Mouse (Mus musculus) heart, postnatal 0 days (tissue): ENCODE measurements around the gene 4930402H24Rik. TPM values are rescaled to one million over a fixed set of nuclear protein-coding genes. Genes with fewer than 3 reads are reported as not detected.

ENCODE experiments used
- ATAC-seq: fragments of 200-750 bp; cut with Nextera tagmentation; 2 replicates; pipeline ENCODE4 v1.8.0; 2017; ENCODE audit warnings: low read depth, moderate number of reproducible peaks, moderate library complexity; ENCODE audit not compliant: insufficient read depth
- DNase-seq: peaks from one replicate; pipeline ENCODE4 v3.0.0-alpha.2; 2016; ENCODE audit warnings: low spot score
- H3K27ac ChIP-seq: fragments of 300-500 bp; sonication (generic); 2 replicates; pipeline ENCODE4 v1.5.1; 2014; ENCODE audit warnings: low read depth, mild to moderate bottlenecking
- H3K27me3 ChIP-seq: fragments of 300-500 bp; sonication (generic); 2 replicates; pipeline ENCODE4 v1.6.1; 2014; ENCODE audit warnings: low read length, mixed read lengths; ENCODE audit not compliant: control insufficient read depth, insufficient read depth
- H3K36me3 ChIP-seq: fragments of 300-500 bp; sonication (generic); replicated peaks from 2 replicates; pipeline ENCODE4 v1.6.1; 2014; ENCODE audit warnings: low read length, mixed read lengths; ENCODE audit not compliant: control insufficient read depth, insufficient read depth
- H3K4me1 ChIP-seq: fragments of 300-500 bp; sonication (generic); 2 replicates; pipeline ENCODE4 v1.6.1; 2014; ENCODE audit warnings: antibody characterized with exemption; ENCODE audit not compliant: control insufficient read depth, insufficient read depth
- H3K4me2 ChIP-seq: fragments of 300-500 bp; sonication (generic); 2 replicates; pipeline ENCODE4 v1.6.1; 2014; ENCODE audit warnings: low read depth, mild to moderate bottlenecking, low read length, moderate library complexity
- H3K4me3 ChIP-seq: fragments of 300-500 bp; sonication (generic); 2 replicates; pipeline ENCODE4 v1.5.1; 2014; ENCODE audit warnings: low read depth, low read length
- H3K9ac ChIP-seq: fragments of 300-500 bp; sonication (generic); replicated peaks from 2 replicates; pipeline ENCODE4 v1.6.1; 2014; ENCODE audit warnings: low read depth, low read length, mixed read lengths
- H3K9me3 ChIP-seq: fragments of 300-500 bp; sonication (generic); replicated peaks from 2 replicates; pipeline ENCODE4 v1.6.1; 2016; ENCODE audit warnings: low read length; ENCODE audit not compliant: control insufficient read depth
- CTCF ChIP-seq: IDR thresholded peaks from 2 replicates; pipeline ENCODE4 v1.5.1; 2016; ENCODE audit warnings: antibody characterized with exemption, control low read depth, low read depth
- EP300 ChIP-seq: IDR thresholded peaks from 2 replicates; pipeline ENCODE4 v1.6.1; 2016; ENCODE audit warnings: antibody characterized with exemption, low read depth
- WGBS: fragments of 180-500 bp; shearing (Covaris S2); extraction: QIAGEN DNeasy Blood & Tissue Kit; methylation state at CpG from one replicate; pipeline ENCODE4 v1.1.7; 2014; 5-methylcytosine and 5-hydroxymethylcytosine counted together
- polyA plus RNA-seq: library from polyadenylated mRNA; unstranded; fragments of >200 nt; fragmentation: Nextera tagmentation; extraction: Ambion mirVana; gene quantifications from 2 replicates; pipeline ENCODE4 v1.2.1, GENCODE M21; 2015
- total RNA-seq: library from RNA; depleted of rRNA; stranded (reverse); fragments of >200 nt; gene quantifications from 2 replicates; pipeline ENCODE4 v1.2.3, GENCODE M21; 2014; ENCODE audit warnings: low replicate concordance

4930402H24Rik gene
- total and polyA plus RNA-seq, 2 experiments from 2014 or later = 41.8 to 89.9 TPM

GRCm38 (mm10) chr2:130749708-130750107, 156.5 kb downstream of the 4930402H24Rik start:
- Histone ChIP-seq H3K27ac (no peak overlapping the region), H3K27me3 (no peaks in the 10 kb centered on the region), H3K9ac (no peak overlapping the region), H3K4me1 (no peaks in the 10 kb centered on the region), H3K4me2 (no peak overlapping the region), H3K4me3 (no peak overlapping the region), H3K36me3 (peaks cover 71% of the 10 kb centered on the region), H3K9me3 (no peaks in the 10 kb centered on the region; the same call in 1 of the 2 replicates)
- WGBS = 94% methylated on average over 3 of the region's 3 CpGs
- no peak for DNase-seq
- TF ChIP-seq CTCF (no peak), EP300 (no peak)
- no peak for ATAC-seq

- peaks cover 97% of the 10 kb centered on the region for H3K36me3 ChIP-seq
- DNase-seq = no peak
These were observed 162.6 kb downstream of the 4930402H24Rik start for GRCm38 (mm10) chr2:130743576-130743975.

GRCm38 (mm10) chr2:130740096-130740495, 166.1 kb downstream of the 4930402H24Rik start:
- peaks cover 97% of the 10 kb centered on the region for H3K36me3 ChIP-seq
- no peaks in the 10 kb centered on the region for H3K27me3 ChIP-seq
- H3K4me2 ChIP-seq = no peak overlapping the region
- no peak overlapping the region for H3K27ac ChIP-seq
- TF ChIP-seq CTCF (no peak), EP300 (no peak)
- DNase-seq (no peak), ATAC-seq (no peak)
- WGBS = 49% methylated on average over 4 of the region's 4 CpGs
- no peak overlapping the region for H3K9ac ChIP-seq
- H3K9me3 ChIP-seq = no peaks in the 10 kb centered on the region; the same call in 1 of the 2 replicates
- no peak overlapping the region for H3K4me3 ChIP-seq
- H3K4me1 ChIP-seq = no peaks in the 10 kb centered on the region

More at GRCm38 (mm10) chr2:130743576-130743975, 162.6 kb downstream of the 4930402H24Rik start:
- Histone ChIP-seq H3K27me3 (no peaks in the 10 kb centered on the region), H3K4me2 (no peak overlapping the region), H3K9ac (no peak overlapping the region), H3K4me1 (no peaks in the 10 kb centered on the region), H3K27ac (no peak overlapping the region), H3K9me3 (no peaks in the 10 kb centered on the region; the same call in 1 of the 2 replicates), H3K4me3 (no peak overlapping the region)
- ATAC-seq = no peak
- WGBS = 94% methylated on average over 1 of the region's 1 CpGs
- TF ChIP-seq CTCF = no peak

- H3K27me3 ChIP-seq = no peaks in the 10 kb centered on the region
- ATAC-seq (no peak), DNase-seq (no peak)
- peaks cover 96% of the 10 kb centered on the region for H3K36me3 ChIP-seq
- H3K4me2 ChIP-seq = no peak overlapping the region
- TF ChIP-seq CTCF (no peak), EP300 (no peak)
- no peak overlapping the region for H3K4me3 ChIP-seq
- H3K9ac ChIP-seq = no peak overlapping the region
- 0 out of 2 replicates have a peak overlapping the region, but pooled peaks have one; percentile 20 for H3K27ac ChIP-seq
- no peaks in the 10 kb centered on the region for H3K4me1 ChIP-seq
- no peaks in the 10 kb centered on the region for H3K9me3 ChIP-seq
- WGBS = 70% methylated on average over 6 of the region's 6 CpGs
These were observed 168.2 kb downstream of the 4930402H24Rik start for GRCm38 (mm10) chr2:130738019-130738418.

GRCm38 (mm10) chr2:130735281-130735680, 170.9 kb downstream of the 4930402H24Rik start:
- Histone ChIP-seq H3K9ac (no peak overlapping the region), H3K27ac (no peak overlapping the region), H3K27me3 (no peaks in the 10 kb centered on the region), H3K4me1 (no peaks in the 10 kb centered on the region), H3K4me2 (no peak overlapping the region), H3K4me3 (no peak overlapping the region), H3K36me3 (peaks cover 93% of the 10 kb centered on the region), H3K9me3 (no peaks in the 10 kb centered on the region)
- DNase-seq (no peak), ATAC-seq (no peak)
- TF ChIP-seq CTCF (no peak), EP300 (no peak)
- 79% methylated on average over 5 of the region's 5 CpGs for WGBS

GRCm38 (mm10) chr2:130733444-130733843, 172.8 kb downstream of the 4930402H24Rik start:
- TF ChIP-seq EP300 (no peak), CTCF (no peak)
- H3K9ac ChIP-seq = no peak overlapping the region
- H3K4me3 ChIP-seq = no peak overlapping the region
- ATAC-seq (no peak), DNase-seq (no peak)
- H3K36me3 ChIP-seq = peaks cover 93% of the 10 kb centered on the region
- no peak overlapping the region for H3K4me2 ChIP-seq
- H3K9me3 ChIP-seq = no peaks in the 10 kb centered on the region
- WGBS = 97% methylated on average over 2 of the region's 3 CpGs
- H3K27ac ChIP-seq = no peak overlapping the region
- no peaks in the 10 kb centered on the region for H3K4me1 ChIP-seq
- no peaks in the 10 kb centered on the region for H3K27me3 ChIP-seq
